Mouse (Mus musculus): ENCODE measurements at regions not wholly inside any gene's neighbourhood (a gene's known extent, or its start where the extent isn't known, plus 50 kb on each side); places are given as distances from the start of the nearest gene placed in this dataset.

DNA sequence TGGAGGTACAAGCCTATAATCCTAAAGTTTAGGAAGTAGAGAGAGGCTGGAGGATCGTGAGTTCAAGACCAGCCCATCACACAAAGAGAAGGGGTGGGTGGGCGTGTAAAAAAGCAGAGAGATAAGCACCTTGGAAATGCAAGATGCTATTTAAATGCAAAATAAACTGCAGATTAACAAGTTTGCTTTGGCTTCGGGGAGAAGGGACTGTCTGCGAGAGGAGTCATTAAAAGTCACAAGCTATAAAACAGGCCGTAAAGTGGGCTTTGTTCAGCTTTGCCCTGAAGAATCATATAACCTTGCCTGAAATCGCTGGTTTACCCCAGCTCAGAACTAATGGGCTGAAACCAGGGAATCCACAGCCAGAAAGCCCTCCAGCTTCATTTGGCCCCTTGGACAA, 173.3 kb upstream of the Jarid2 start:
- no peak for DNase-seq (ENCODE audit: low spot score)

DNA sequence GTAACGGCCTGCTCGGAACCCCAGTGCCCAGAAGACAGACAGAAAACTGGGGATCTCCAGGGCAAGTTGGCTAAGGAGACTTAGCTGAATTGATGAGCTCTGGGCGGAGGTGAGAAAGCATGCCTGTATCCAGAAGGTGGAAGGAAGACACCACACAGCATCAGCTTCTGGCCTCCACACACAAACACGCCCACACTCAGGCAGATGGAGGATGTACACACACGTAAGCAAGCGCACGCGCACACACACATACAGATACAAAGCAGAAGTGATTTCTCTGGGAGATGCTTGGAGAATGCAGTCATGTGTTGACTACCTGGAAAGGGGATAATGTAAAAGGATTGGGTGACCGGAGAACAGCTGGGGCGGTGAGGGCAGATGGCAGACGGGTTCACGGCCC, 171.2 kb upstream of the Jarid2 start:
- DNase-seq (ENCODE audit: low spot score) = no peak

DNA sequence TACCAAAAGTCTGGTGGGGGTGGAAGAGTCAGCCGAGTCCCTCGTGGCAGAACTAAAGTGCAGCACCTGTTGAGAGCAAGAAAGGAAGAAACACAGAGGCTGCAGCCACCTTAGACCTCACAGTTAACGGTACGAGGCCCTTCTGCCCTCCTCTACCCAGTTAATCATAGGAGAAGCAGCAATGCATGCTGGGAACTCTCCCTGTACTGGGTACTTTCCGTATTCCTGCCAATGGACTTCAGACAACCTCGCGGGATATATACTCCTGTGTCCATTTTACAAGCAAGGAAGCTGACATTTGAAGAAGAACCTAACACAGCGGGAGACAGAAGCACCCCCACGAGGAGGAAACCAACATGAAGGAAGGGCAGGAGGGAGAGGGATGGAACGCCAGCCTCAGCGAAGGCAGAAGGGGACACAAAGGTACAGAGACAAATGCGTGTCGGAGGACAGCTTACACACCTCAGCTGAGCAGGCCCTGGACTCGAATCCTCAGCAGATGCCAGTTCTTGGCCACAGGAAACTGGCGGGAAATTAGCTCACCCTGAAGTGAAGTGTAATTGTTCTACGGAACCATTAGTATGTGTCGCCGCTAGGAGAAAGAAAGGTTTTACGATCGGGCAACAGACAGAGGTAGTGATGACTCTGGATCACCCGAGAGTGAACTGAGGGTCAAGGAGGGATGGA, 170.6 kb upstream of the Jarid2 start:
- DNase-seq (ENCODE audit: low spot score) = no peak

DNA sequence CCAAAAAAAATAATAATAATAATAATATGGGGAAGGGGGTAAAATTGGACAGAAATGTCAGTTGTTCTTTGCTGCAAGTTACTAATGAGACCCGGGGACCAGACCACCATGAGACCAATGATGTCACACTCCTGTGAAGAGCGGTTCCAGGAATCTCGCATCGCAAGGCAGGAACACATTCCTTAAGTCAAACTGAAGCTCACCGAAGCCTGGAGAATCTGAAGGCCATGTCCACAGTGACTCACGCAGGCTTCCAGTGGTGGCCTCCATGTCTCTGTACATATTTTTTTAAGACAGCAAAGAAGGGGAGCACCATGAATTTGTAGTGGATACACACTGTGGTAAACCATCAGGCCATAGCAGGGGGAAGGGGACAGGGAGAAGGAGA, 170.1 kb upstream of the Jarid2 start:
- no peak for DNase-seq (ENCODE audit: low spot score)

DNA sequence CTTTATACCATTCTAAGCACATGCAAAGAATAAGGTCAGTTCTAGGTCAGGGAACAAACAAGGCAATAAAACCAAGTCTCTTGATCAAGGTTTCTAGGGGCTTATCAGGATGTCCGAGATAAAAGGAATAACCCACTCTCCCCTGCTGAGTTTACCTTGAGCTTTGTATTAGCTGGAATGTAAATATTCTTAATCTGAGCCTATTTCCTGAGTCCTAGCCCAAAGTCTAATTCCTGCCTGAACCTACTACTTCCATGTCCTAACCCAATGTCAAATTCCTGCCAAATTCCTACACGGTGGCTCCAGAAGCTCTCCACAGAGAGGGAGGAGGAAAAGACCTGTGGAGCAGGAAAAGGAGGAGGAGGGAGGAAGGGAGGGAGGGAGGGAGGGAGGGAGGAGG, 169.6 kb upstream of the Jarid2 start:
- peak; percentile 49 for DNase-seq (ENCODE audit: low spot score)

DNA sequence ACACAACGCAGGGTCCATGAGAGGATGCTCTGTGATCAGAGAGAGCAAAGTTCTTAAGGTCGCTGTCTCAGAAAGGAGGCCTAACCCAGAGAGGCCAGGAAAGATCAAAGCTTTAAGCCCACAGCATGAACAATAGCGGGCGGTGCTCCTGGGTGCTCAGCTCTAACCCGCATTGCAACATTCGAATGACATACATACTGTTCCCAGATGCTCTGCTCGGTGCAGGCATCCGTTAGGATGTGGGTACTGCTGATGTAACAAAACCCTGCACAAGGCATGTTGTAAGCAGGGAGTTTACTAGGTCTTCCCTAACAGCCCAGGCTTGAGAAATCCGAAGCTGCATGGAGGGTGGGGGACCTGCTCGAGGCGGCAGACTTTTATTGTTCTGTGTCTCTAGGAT, 164.6 kb upstream of the Jarid2 start:
- no peak for DNase-seq (ENCODE audit: low spot score)

DNA sequence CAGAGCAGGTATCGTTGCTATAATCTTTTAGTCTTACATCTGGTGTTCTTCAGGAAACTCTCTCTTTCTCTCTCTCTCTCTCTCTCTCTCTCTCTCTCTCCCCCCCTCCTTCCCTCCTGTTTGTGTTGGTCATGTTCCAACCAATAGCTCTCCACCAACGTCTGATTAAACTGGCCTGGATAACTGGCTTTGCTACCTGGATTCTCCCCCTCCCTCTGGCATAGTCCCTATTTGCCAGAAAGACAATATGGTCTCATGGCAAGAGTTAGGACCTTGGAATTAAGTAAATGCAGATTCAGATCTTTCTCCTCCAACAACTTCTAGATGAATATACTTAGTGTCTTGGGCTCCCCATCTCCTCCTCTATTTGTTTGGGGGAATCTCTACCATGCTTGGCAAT, 161.6 kb upstream of the Jarid2 start:
- no peak for DNase-seq (ENCODE audit: low spot score)

DNA sequence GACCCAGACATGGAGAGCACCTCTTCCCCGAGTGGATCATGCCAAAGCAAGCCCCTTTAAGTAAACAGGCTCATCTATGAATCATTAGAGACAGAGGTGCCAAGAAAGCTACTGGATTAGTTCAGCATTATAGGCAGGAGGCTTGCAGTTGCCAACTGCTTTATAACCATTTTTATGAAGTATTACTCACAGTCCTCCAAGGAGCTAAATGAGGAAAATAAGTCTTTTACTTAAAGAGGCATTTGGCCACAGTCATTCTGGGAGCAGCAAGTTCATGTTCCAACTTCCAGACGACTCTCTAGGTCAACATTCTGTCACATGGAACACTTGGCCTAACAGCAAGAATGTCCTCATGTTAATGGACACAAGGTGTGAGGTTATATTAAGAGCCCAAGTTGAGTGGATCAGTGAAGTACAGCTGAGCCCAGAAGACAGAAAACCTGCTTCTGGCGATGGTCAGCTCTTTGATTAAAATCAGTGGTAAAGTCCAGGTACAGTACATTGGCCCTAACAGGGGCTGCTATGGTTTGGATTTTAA, 160.0 kb upstream of the Jarid2 start:
- no peak for DNase-seq (ENCODE audit: low spot score)

DNA sequence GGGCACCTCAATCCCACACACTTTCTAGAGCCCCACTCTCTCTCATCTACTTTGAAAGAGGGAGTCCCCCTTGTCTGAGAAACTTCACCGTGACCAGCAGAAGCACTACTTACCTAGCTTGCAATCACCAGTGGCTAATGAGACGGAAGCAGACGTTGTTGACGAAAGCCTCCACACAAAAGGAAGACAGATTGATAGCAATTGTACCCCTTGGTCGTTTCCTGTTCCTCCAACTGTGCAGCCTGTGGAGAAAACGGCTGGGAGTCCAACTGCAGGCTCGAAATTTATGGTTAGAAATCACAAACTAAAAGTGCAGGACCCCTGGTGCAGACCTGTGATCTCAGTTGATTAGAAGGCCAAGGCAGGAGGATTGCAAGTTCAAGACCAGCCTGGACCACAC, 155.8 kb upstream of the Jarid2 start:
- DNase-seq (ENCODE audit: low spot score) = no peak

DNA sequence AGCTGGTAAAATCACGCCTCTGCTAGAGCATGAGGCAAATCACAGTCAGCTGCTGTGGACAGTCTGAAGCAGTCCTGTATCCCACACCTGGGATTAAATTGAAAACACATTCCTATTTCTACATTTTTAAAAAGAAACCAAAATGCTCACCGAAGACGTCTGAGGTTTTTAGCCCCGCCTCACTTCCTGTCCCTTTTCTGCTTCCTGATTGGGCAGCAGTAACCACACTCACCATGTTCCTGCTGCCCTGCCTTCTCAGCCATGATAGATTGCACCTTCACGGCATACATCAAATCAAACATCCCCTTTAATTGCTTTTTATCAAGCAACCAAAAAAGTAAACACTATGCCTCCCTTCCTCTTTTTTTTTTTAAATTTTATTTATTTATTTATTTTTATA, 150.1 kb upstream of the Jarid2 start:
- DNase-seq (ENCODE audit: low spot score) = no peak

DNA sequence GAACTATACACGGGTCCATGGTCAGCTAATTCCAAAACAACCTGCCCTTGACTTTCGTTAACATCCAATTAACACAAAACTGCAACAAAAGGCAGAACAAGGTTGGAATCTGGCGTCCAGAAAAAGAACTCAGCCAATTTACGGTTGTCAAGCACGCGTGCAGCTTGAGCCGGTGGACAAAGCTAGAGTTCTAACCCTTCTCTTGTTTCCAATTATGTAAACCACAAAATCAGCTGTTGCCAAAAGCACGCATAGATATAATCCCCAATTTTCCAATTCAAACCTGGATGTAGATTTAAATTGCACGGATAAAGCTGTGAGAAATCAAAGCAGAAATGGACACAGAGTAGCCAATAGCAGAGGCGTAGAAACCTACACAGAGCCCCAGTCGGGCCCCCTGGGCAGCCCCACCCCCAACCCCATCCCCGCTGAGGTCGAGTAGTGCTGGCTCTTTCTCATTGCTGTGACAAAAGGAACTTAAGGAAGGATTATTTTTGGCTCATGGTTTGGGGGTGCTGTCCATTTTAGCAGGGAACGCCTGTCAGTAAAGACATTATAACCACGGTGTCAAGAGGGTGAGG, 149.0 kb upstream of the Jarid2 start:
- no peak for DNase-seq (ENCODE audit: low spot score)

DNA sequence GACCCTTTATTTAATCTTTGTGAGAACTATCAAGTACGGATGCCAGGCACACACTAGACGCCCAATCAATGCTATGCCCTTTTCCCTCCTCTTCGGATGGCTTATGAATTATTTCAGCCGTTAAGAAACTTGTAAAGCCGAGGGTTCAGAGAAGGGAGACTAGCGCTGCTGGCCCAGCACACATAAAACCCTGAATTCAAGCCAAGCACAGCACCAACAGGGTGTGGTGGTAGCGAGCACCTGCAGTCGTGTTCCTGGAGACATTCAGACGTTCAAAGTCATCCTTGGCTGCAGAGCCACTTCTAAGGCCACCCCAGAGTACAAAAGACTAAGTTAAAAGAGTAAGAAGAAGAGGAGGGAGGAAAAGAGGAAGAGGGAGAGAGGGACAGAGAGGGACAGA, 148.5 kb upstream of the Jarid2 start:
- no peak for DNase-seq (ENCODE audit: low spot score)

DNA sequence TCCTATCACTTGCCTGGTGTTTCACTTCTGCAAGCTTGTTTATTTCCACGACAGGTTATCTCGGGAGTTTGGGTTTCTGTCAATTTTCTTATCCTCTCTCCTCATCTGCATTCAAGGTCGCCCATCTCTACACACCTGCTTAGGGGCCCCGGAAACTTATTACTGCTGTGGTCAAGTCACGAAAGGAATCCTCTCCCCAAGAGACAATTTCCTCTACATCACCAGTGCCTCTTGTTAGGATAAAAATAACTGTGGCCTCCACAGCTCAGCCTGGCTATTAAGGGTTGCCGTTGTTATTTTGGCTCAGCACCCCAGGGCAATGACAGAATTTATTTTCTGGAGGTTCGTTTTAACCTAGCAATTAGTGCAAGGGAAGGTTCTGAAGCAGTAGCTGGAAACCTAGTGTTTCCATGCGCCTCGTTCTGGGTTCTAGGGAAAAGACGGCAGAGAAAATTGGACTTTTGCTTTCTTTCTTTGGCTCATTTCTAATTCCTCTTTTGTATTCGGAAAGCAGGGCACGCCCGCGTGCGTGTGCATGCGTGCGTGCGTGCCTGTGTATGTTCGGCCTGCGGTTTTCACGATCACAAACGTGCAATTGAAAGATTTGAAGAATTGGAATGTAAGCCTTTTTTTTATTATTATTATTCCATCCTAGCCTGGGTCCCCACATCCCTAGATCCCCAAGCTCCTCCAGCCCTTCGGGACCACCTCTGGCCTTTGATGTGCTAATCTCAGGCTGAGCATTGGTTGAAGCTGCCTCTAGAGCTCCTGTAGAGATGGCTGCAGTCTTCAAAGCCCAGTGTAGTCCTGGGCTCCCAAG, 147.1 kb upstream of the Jarid2 start:
- DNase-seq (ENCODE audit: low spot score) = no peak

DNA sequence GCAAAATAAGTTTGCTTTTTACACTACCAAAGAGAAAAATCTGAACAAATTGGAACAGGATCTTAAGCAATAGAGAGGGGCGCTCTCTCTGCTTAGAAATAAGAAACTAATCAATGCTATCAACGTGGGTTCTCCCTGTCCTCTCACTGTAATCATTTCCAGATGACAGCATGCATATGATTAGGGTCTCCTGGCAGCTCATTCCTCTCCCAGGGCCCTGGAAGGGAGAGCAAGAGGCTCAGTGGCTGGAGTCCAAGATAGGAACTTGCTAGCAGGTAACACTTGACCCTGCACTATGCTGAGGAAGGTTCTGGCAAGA, 146.5 kb upstream of the Jarid2 start:
- DNase-seq (ENCODE audit: low spot score) = no peak

DNA sequence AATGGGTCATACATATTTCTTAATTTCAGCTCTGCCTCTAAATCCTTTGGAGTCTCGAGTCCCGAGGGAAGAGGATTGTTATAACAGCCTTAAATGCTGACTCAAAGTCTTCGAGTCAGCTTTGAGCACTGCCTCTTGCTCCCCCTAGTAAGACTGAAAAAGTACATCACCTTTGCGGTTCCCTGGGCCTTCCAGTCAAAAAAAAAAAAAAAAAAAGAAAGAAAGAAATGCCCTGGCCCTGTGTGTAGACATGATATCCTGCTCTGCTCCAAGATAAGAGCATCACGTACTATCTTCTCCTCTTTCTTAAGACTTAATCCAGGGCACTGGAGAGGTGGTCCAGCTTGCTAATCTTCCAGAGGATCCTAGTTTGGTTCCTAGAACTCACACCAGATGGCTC, 145.7 kb upstream of the Jarid2 start:
- no peak for DNase-seq (ENCODE audit: low spot score)

DNA sequence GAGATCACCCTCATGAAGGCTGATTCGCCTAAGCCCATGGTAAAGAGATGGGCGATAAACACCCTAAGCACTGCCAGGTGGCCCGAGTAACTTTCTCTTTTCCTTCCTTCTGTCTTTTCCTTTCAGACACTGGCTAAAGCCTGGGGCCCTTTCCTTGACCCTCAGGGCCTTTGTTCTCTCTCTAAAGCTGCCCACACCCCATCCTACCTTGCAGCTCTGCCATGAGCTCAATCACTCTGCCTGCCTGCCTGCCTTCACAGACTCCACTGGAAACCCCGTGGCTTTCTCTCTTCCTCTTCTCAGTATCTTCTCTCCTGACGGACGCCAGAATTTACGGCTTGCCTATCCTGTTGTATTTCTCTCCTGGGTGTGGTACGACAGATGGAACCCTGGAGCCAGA, 145.1 kb upstream of the Jarid2 start:
- no peak for DNase-seq (ENCODE audit: low spot score)

DNA sequence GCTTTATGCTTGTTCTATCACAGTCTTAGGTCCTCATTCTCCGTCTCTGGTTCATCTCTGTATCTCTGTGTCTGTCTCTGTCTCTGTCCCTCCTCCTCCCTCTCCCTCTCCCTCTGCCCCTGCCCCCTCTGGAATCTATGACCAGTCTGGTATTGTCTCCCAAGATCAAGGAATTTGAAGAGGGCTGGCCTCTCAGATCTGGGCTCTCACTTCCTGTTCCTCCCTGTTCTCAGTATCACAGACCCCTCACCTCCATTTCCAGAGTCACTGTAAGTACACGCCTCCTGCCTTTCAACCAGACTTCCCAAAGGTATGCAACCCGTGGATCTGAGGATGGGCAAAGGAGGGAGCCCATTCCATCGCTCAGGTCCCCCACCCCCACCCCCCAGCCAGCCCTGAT, 144.7 kb upstream of the Jarid2 start:
- no peak for DNase-seq (ENCODE audit: low spot score)

DNA sequence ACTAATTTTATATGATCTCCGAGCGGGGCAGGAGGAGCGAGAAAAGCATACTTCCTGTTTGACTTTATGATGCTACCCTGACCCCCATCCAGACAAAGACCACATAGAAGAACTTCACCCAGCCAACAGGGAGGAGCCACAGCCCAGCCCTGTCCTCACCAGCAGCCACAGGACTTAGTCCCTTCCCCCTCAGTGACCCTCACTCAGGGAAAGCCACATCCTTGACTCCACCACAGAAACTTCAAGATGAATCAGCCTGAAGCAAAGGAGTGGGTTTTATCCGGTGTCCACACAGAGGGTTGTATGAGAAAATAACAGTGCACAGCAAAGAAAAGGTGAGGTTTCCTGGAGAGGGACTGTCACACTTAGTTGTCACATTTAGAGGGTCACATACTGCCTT, 141.4 kb upstream of the Jarid2 start:
- no peak for DNase-seq (ENCODE audit: low spot score)

DNA sequence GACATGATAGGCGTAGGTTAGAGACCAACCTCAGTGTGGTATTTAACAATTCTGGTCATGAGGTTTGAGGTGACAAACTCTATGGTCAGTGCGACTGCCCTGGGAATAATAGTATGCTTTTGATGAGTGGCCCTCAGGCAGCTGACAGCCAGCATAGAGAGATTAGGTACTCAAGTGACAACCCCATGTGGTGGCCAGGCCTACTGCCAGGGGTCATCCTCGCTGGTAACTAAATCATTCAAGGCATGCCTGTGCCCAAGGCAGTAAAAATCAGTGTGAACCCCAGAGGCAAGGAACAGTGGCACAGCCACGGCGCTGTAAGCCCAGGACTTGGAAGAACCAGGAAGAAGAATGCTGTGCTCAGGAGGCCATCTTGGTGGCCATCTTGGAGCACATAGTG, 134.6 kb upstream of the Jarid2 start:
- no peak for DNase-seq (ENCODE audit: low spot score)

DNA sequence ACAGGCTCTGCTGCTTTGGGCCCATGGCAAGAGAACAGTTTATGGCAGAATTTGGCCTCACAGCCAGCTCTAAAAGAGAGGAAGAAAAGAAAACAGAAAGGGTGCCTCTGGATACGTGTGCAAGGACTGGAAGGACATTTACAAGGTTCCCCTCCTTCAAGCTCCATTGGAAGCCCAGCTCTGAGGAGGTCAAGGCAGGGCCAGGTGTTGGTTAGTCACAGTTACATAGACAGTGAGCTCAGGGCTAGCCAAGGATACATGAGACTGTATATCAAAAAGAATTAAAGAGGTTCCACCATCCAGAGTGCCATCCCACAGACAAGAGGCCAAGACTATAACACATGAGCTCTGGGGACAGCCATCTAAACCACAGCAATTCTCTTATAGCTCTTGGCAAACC, 131.6 kb upstream of the Jarid2 start:
- no peak for DNase-seq (ENCODE audit: low spot score)

DNA sequence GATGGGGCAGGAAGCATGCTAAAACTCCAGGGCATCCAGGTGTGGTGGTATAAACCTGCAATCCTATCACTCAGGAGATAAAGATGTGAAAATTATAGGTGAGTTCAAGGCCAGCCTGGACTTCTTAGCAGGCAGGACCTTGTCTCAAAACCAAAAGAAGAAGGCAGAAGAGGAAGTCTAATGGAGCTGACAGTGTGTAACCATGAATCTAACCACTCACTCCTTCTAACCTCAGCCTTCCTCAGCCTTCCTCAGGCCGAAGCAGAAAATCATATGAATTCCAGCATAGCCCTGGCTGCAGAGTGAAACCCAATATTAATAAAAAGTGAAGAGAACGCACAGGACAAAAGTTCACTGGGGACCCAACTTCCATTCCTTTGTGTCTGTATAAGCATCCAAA, 128.2 kb upstream of the Jarid2 start:
- no peak for DNase-seq (ENCODE audit: low spot score)

DNA sequence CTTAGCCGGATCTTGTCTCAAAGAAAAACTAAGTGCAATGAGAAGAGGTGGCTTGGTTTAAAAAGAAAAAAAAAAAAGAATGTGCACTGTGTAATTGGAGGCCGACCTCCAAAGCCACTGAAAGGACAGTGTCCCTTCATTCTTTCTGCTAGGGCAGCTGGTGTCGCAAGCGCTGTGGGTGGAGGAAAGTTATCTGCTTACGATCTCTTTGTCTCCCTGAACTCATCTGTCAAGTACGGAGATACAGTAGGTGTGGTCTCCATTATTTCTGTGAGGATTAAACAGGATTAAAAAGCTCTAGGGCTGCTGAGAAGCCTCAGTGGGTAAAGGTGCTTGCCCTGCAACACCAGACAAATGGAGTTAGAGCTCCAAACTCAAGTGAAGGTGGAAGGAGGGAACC, 126.6 kb upstream of the Jarid2 start:
- no peak for DNase-seq (ENCODE audit: low spot score)
